Mouse (Mus musculus) CD8-positive naive resting alpha-beta T cell, adult 2 months (primary cell): ENCODE data around the gene Nr1i3.

Experiments used
- DNase-seq, 2 experiments: peaks; one replicate each; pipeline ENCODE4 v3.0.0; 2022; ENCODE audit warnings: low read depth in 2 of 2, low spot score in 2 of 2

Gene Nr1i3

GRCm38 (mm10) chr1:171195046-171195822, 18.5 kb upstream of the Nr1i3 start:
- DNase-seq: no peak

GRCm38 (mm10) chr1:171195887-171196397, 17.8 kb upstream of the Nr1i3 start, which contains the start of gene Pcp4l1:
Pcp4l1 (minus strand) TSS chr1:171196268.
- DNase-seq: no peak

DNA sequence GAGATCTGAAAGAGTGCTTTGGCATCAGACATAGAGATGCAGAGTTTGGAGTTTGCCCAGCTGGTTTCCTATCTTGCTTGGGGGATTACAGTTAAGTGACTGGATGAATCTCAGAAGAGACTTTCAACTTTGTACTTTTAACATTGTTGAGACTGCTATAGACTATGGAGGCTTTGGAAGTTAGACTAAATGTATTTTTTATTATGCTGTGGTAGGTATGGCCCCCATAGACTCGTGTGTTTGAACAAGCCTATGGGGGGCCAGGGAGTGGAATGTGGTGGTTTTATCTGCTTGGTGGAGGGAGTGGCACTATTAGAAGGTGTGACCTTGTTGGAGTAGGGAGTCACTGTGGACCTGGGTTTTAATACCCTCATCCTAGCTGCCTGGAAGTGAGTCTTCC, 14.2 kb upstream of the Nr1i3 start:
- no peak for DNase-seq

DNA sequence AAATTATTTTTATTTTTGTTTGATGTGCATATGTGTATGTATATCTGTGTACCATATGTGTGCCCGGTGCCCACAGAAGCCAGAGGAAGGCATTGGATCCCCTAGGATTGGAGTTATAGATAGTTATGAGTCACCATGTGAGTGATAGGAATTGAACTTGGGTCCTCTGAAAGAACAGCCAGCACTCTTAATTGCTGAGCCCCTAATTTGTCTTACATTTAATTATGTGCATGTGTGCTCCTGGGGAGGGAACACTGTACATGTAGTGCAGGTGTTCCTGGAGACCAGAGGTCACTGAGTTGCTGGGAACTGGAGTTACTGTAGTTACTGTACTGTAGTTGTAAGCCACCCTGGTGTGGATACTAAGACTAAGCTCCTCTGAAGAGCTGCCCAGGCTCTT, 13.0 kb upstream of the Nr1i3 start:
- DNase-seq: no peak

DNA sequence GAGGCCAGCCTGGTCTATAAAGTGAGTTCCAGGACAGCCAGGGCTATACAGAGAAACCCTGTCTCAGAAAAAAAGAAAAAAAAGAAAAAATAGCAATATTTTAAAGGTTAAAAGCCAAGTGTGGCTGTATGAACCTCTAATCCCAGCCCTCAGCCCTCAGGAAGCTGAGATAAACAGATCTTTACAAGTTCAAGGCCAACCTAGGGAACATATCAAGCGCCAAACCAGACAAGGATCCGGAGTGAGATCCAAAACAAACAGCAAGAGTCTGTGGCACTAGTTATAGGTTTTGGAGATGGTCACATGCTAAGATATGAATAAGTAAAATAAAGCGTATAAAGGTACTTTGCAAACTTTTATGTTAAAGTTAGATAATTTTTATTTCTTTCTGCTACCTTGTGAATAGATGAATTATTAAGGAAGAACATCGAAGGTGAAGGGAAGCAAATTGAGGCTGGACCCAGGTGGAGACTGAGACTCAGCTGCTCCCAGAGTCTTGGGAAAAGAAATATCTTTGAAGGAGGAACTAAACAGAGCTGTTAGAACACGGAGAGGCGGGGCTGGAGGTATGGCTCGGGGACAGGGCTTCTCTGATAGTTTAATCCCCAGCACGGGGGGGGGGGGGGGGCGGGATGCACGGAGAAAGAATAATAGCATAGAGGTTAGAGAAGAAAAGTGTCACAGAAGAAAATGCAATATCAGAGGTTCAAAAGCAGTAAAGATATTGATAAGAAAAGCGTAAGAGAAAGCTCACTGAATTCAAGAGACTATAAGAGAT, 10.1 kb upstream of the Nr1i3 start:
- DNase-seq: no peak

DNA sequence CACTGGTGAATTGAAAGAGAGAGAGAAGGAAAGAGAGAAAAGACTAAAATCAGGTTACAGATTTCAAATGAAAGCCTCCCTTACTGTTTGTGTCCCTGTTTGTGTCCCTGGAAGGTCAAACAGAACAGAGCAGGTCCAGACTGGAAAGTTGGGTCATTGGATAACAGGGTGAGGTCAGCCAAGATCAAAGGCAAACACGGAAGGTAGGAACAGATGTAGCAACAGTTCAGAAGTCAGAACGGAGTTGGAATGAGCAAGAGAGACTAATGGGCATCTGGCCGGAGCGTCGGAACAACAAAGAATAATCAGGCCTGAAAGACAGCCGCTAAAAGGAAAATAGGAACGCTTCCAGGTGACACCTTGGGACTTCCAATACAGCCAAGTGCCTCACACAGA, 9.5 kb upstream of the Nr1i3 start:
- DNase-seq: no peak

DNA sequence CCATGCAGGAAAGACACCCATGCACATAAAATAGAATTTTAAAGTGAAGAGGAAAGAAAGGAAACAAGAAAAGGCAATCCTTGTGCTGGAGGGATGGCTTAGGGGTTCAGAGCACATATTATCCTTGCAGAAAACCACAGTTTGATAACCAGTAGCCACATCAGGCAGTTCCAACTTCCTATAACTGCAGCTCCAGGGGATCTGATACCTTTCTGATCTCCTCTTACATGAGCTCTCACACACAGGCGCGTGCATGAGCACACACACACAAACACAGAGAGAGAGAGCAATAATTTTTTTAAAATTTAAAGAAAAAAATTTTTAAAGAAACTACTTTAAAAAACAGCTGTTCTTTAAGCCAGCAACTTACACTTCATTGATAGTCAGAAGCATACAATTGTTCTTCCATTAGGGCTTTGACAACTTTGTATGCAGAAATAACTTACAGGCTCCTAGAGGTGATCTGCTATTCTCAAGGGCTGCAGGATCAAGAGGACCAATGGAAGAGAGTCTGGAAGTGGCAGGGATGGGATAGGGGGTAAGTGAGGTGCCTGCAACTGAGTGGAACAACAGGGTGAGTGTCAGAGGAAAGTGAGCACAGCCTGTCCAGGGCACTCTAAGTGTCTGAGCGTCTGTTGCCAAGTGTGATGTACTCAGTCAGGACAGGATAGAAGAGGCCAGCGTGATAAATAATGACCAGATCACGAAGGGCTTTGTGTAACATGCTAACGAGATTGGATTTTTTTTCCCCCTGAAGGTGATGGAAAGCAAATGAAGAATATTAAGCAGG, 7.9 kb upstream of the Nr1i3 start:
- DNase-seq: no peak

GRCm38 (mm10) chr1:171209409-171209808, 4.4 kb upstream of the Nr1i3 start:
- no peak for DNase-seq

DNA sequence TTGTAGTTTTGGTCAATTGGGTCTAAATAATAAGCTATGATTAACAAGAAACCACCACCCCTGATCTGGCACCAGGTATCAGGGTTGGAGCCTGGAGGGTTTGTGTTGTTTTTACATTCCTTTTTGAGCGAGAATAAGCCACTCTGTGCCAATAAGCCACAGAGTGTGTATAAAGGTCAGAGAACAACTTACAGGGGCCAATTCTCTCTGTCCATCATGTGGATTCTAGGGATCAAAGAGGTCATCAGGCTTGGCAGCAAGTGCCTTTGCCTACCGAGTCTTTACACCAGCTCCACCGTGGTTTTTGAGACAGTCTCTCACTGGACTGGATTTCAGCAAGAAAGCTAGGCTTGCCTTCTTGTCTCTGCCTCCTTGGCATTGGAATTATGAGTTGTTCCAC, 916 bp upstream of the Nr1i3 start:
- DNase-seq: no peak

DNA sequence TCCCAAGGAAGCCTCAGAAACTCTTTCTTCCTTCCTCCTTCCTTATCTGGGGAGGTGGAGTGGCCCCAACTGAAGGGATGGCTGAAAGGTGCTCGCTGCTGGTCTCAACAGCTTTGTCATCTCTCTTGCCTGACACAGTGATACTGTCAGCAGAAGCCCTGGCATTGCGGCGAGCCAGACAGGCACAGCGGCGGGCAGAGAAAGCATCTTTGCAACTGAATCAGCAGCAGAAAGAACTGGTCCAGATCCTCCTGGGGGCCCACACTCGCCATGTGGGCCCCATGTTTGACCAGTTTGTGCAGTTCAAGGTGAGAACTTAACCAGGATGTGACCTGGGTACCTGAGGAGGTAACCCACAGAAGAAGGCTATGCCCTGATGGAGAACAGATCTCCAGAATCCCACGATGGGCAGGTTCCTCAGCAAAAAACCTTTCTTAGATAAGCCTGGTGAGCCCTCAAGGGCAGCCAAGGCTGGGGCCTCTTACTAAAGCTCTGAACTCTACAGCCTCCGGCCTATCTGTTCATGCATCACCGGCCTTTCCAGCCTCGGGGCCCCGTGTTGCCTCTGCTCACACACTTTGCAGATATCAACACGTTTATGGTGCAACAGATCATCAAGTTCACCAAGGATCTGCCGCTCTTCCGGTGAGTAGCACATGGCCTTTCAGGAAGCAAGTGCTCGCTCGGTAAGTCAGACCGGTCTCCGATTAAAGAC, 2.6 kb downstream of the Nr1i3 start:
- no peak for DNase-seq

GRCm38 (mm10) chr1:171220871-171221270, 7.1 kb downstream of the Nr1i3 start:
- DNase-seq: peak; percentile 68 to 77

DNA sequence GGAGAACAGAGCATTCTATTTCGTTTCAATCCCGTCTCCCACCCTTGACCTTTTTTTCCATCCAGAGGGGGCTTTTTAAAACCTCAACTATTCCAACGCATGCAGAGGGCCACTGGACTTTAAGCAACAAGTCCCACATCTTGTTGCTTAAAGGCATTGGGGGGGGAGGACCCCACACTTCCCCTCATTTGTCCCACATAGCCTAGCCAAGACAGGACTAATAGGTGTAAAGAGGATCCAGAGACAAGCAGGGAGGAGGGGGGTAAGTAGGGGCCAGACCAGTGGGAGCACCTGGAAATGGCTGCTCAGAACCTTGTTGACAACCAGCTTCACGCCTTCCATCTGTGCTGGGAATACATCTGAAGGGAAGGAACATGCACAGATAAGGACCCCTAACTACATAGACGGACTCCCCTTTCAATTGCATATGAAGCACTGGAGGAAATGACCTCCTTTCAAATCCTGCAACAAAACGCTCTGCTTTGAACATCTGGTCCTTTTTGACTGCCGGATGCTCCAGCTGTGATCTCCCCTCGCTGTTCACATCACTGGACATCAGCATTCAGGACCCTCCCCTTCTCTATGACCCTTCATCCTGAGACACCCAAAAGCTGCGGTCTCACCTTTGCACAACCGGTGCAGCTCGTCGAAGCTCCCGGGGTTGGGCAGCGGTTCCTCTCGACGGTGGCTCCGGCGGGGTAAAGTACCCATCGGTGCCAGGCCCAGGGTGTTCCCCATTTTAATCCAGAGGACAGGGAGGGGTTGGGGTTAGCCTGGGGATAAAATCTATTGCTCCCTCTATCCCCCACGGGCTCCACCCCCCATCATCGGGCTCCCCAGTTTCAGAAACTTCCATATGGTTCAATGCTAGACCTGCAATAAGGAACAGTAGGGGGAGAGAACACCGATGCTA, 7.8 kb downstream of the Nr1i3 start:
- no peak for DNase-seq

DNA sequence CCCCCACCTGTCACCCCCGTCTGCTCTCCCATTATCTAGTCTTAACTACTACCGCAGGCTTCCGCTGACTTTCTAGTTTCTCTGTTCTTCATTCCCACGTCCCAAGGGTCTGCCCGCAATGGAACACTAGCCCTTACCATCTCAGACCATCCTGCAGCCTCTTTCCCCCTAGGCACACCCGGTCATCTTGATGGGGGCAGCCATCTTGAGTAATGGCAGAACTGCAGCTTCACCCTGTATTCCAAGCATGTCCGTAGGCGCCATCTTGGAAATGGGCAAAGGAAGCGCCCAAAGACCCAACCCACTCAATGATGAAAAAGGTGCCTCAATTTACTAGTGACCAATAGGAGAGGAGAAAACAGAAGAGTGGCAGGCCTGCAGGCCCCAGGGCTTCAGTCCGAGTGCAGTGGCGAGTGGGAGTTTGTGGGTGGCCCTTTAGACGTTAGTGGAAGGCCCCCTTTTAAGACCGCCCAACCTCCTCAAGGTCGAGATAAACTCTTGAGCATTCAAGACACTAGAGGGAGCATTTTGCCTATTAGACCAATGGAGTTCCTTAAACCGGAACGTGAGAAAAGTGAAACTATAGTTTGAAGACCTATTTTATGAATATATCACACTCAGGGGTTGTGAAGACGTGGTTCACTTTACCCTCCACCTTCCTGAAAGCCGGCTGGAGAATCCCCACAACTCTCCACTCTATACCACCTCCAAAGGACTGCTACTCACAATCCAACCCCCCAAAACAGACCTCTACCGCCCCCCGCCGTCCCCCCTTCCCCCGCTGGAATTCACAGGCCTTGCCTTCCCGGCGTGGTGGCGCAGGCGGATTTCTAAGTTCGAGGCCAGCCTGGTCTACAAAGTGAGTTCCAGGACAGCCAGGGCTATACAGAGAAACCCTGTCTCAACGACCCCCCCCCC, 8.7 kb downstream of the Nr1i3 start, which contains the start of gene Tomm40l:
Gene Tomm40l, minus strand, starts transcription at position 277 of the 918 bp plus-strand sequence.
- peak; percentile 92 to 93 for DNase-seq

GRCm38 (mm10) chr1:171223168-171223567, 9.4 kb downstream of the Nr1i3 start:
- no peak for DNase-seq

DNA sequence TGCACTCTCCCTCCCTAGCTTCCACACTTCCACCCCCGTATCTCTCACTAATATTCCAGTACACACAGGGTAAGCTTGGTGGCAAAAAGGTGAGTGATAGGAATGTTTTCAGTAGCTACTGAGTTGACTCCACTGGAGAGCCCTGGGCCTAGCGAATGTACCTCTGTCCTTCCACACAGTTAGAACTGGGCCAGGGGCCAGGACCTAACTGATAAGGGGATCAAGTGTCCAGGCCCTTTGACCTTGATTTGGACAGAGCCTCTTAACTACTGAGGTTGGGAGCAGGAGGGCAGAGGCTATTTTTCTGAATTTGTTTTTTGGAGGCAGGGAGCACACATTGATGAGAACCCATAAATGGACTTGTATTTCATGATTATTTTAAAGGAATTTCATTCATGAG, 10.0 kb downstream of the Nr1i3 start:
- DNase-seq: no peak

DNA sequence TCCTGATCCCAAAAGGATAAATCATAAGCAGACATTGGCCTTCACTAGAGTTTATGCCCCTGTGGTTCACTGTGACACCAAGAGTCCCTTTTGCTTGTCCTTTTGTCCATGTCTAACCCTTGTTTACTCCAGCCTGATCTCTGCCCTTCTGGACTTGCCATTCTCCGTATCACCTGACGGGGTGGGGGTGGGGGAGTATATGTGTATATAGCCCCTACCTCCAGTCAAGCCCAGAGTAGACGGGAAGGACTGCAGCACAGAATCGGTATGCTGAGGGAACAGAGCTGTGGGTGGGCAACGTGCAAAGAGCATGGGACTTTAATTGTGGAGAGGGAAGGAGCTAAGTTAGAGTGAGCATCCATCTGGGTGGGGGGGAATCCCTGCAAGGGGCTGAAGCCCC, 11.1 kb downstream of the Nr1i3 start, which contains the start of gene Apoa2:
Gene Apoa2, plus strand, starts transcription at position 198 of the 400 bp plus-strand sequence.
- no peak for DNase-seq

GRCm38 (mm10) chr1:171226780-171227179, 13.0 kb downstream of the Nr1i3 start:
- DNase-seq: no peak

- DNase-seq: no peak
Observed at GRCm38 (mm10) chr1:171227879-171228278, 14.1 kb downstream of the Nr1i3 start.
